Mouse (Mus musculus): ENCODE results near the gene Tssk3.

The Tssk3 gene

DNA sequence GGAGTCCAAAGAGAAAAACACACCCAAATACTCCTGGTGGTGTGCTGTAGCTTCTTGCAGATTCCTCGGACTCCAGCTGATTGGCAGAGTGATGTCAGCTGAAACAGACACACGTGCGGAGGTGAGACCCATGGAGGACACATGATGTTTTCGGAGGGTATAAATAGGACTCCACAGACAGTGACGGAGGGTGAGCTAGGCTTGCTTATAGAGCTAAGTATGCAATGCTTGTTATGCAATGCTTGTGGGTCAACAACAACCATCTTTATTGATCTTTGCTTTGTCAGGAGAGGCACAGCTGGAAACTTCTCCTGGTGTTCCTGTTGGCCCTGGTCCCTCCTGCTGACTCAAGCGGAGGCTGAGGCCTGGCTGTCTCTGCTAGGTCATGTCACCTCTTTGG, 42.1 kb downstream of the Tssk3 start:
- no peak for DNase-seq (ENCODE audit: low spot score in 2 of 2)

DNA sequence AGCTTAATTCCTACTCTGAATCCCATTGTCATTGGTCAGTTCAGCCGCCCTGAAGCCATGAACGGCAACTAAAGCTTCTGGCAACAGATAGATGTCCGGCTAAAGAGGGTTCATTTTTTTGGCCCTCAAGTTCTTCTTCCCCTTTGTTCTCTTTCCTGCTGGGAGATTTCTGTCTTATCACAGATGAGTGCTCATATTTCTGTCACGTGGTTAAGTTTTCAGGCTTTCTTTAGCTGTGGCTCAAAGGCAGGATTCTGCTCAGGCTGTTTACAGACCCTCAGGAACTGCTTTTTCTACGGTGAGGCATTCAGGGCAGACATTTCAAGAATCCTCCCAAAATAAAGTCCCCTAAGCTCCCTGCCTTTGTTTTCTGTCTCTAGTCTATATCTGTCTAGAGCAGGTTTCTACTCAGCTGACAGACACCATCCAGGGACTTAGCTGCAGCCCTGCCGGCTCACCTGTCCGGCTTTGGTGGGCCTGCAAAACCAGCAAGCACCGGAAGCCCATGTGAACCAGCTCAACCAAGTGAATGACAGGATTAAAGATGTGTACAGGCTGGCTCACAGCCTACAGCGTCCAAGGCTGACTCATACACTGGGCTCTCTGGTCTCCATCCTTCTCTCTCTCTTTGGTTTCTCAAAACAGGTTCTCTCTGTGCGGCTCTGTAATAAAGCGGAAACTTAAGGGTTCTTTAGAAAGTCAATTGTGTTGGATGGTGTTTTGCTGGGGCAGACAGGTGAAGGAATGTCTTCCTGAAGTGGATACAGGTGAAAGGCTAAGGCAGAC, 42.9 kb downstream of the Tssk3 start:
- no peak for DNase-seq (ENCODE audit: low spot score in 2 of 2)

GRCm38 (mm10) chr4:129447360-129447759, 43.5 kb downstream of the Tssk3 start:
- DNase-seq (ENCODE audit: low spot score in 2 of 2): no peak

DNA sequence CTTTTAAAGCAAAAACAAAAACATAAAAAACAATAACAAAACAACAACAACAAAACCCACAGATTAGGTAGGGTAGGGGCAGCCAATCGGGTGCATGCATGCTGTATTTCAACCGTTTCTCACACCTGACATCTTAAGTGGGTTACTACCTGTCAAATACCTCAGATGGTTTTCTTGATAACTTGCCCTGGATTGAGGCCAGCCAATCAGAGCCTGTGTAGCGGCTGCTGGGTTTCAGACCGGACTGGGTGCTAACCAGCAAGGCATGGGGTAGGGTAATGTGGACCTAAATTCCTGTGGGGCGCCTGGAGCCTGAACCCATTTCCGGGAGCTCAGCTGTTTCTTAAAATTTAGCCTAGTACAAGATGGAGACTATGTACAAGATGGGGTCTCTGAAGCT, 49.7 kb downstream of the Tssk3 start:
- DNase-seq (ENCODE audit: low spot score in 2 of 2): no peak

DNA sequence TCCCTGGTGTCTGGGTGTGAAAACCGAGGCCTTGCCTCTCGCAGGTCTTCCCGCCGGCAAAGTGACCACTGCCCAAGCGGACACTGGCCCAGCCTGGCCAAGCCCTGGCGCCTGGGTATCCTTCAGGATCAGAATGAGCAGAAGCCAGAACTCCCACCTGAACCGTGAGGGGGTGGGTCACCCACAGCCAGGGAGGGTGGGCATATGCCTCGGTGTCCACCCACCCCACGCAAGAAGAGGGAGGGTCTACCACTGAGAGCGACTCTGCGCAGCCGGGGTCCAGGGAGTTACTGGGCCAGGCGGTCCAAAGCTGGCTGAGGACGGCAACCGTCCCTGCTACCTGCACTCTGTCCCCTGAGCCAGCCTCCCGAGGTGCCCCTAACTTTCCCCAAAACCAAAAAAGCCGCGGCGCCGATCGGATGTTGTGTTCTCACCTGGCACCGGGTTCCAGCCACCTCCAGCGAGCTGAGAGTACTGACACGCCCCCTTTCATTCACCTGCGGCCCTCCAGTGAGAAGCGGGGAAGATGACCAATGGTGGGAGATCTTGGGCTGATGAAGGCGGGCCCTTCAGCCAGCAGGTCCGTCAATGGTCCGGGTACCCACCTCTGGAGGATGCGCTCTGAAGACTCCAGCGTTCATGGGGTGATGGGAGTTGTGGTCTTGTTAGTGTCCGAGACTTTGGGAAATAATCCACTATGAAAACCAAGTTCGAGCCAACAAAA, 50.3 kb downstream of the Tssk3 start, which contains the start of gene Zbtb8b:
TSS of gene Zbtb8b (minus strand) at position 514 of the 724 bp plus-strand sequence.
- peak; percentile 67 for DNase-seq (ENCODE audit: low spot score in 2 of 2)
